Mouse (Mus musculus) MEL (cell line): ENCODE measurements at regions not wholly inside any gene's neighbourhood (a gene's known extent, or its start where the extent isn't known, plus 50 kb on each side); places are given as distances from the start of the nearest gene placed in this dataset.
A peak's percentile ranks its signal among the peaks of the same experiment; 100 is the strongest.

Experiments
- DNase-seq: peaks from one replicate; pipeline ENCODE4 v3.0.0; 2011; ENCODE audit warnings: low read depth, low spot score
- H3K27ac ChIP-seq: 2 replicates; pipeline ENCODE4 v1.5.1; 2012; ENCODE audit warnings: low read depth, mild to moderate bottlenecking, control low read depth, low read length, moderate library complexity; ENCODE audit not compliant: control insufficient read depth
- H3K27me3 ChIP-seq, 2 experiments: fragments of 150-350 bp in 1 of 2; sonication (generic) in 1 of 2; 2 replicates each; pipeline ENCODE4 v1.6.1; 2012; ENCODE audit warnings: low read length in 2 of 2, mild to moderate bottlenecking in 2 of 2, improper control_type of control experiment in 1 of 2, moderate library complexity in 1 of 2; ENCODE audit not compliant: insufficient read depth in 2 of 2, control insufficient read depth in 1 of 2
- H3K36me3 ChIP-seq, 2 experiments: 2 replicates each; pipeline ENCODE4 v1.6.1; 2012 to 2014; ENCODE audit warnings: low read length in 2 of 2, improper control_type of control experiment in 1 of 2, inconsistent platforms in 1 of 2, mild to moderate bottlenecking in 1 of 2; ENCODE audit not compliant: insufficient read depth in 2 of 2, control insufficient read depth in 1 of 2
- H3K4me1 ChIP-seq, 2 experiments: fragments of 150-350 bp in 1 of 2; sonication (generic) in 1 of 2; 2 replicates each; pipeline ENCODE4 v1.6.1; 2012; ENCODE audit warnings: low read length in 2 of 2, improper control_type of control experiment in 1 of 2, mild to moderate bottlenecking in 1 of 2; ENCODE audit not compliant: insufficient read depth in 2 of 2, control insufficient read depth in 1 of 2
- H3K4me3 ChIP-seq, 2 experiments: fragments of 150-350 bp in 1 of 2; sonication (generic) in 1 of 2; 2 replicates each; pipeline ENCODE4 v1.5.1; 2012; ENCODE audit warnings: low read depth in 2 of 2, low read length in 2 of 2, mild to moderate bottlenecking in 2 of 2, moderate library complexity in 2 of 2, control low read depth in 1 of 2, improper control_type of control experiment in 1 of 2; ENCODE audit not compliant: control insufficient read depth in 1 of 2, insufficient read depth in 1 of 2
- H3K79me2 ChIP-seq: 2 replicates; pipeline ENCODE4 v1.6.1; 2012; ENCODE audit warnings: mild to moderate bottlenecking, low read length, moderate library complexity; ENCODE audit not compliant: control insufficient read depth, poor library complexity, insufficient read depth
- H3K9ac ChIP-seq: 2 replicates; pipeline ENCODE4 v1.6.1; 2012; ENCODE audit warnings: low read depth, mild to moderate bottlenecking, control low read depth, low read length, moderate library complexity; ENCODE audit not compliant: control insufficient read depth, poor library complexity, severe bottlenecking
- H3K9me3 ChIP-seq: fragments of 150-350 bp; sonication (generic); replicated peaks from 2 replicates; pipeline ENCODE4 v1.6.1; 2012; ENCODE audit warnings: mild to moderate bottlenecking, low read length, improper control_type of control experiment, moderate library complexity; ENCODE audit not compliant: insufficient read depth
- CHD1 ChIP-seq: IDR thresholded peaks from 2 replicates; pipeline ENCODE4 v1.6.1; 2012; ENCODE audit warnings: low read depth, mild to moderate bottlenecking, inconsistent platforms, low read length, improper control_type of control experiment
- CTCF ChIP-seq, 3 experiments: IDR thresholded peaks in 2 of 3; conservative IDR thresholded peaks in 1 of 3; 2 replicates each; pipeline ENCODE4 v1.5.1; 2011 to 2012; ENCODE audit warnings: low read length in 3 of 3, low read depth in 2 of 3, mild to moderate bottlenecking in 2 of 3, improper control_type of control experiment in 1 of 3, inconsistent platforms in 1 of 3, mixed read lengths in 1 of 3, moderate library complexity in 1 of 3; ENCODE audit not compliant: control insufficient read depth in 1 of 3, insufficient read depth in 1 of 3, poor library complexity in 1 of 3, severe bottlenecking in 1 of 3
- ELF1 ChIP-seq: IDR thresholded peaks from 2 replicates; pipeline ENCODE4 v1.6.1; 2014; ENCODE audit warnings: low read depth, mild to moderate bottlenecking, inconsistent platforms, low read length, improper control_type of control experiment, moderate library complexity
- GATA1 ChIP-seq: IDR thresholded peaks from 2 replicates; pipeline ENCODE4 v1.6.1; 2011; ENCODE audit warnings: low read depth, low read length, improper control_type of control experiment
- HCFC1 ChIP-seq: IDR thresholded peaks from 2 replicates; pipeline ENCODE4 v1.6.1; 2012; ENCODE audit warnings: low read depth, mild to moderate bottlenecking, inconsistent platforms, low read length, improper control_type of control experiment, moderate library complexity
- MYC ChIP-seq: IDR thresholded peaks from 2 replicates; pipeline ENCODE4 v1.6.1; 2011; ENCODE audit warnings: low read depth, mild to moderate bottlenecking, low read length, improper control_type of control experiment, moderate library complexity
- NRF1 ChIP-seq: IDR thresholded peaks from 2 replicates; pipeline ENCODE4 v1.6.1; 2014; ENCODE audit warnings: low read depth, mild to moderate bottlenecking, inconsistent platforms, low read length, improper control_type of control experiment, moderate library complexity; ENCODE audit not compliant: poor library complexity, insufficient read depth, severe bottlenecking
- POLR2AphosphoS5 ChIP-seq: IDR thresholded peaks from 2 replicates; pipeline ENCODE4 v1.6.1; 2012; ENCODE audit warnings: low read depth, borderline replicate concordance, mild to moderate bottlenecking, inconsistent platforms, low read length, moderate library complexity, mixed read lengths
- RAD21 ChIP-seq: IDR thresholded peaks from 2 replicates; pipeline ENCODE4 v1.6.1; 2011; ENCODE audit warnings: mild to moderate bottlenecking, low read depth, low read length, improper control_type of control experiment
- RCOR1 ChIP-seq: IDR thresholded peaks from 2 replicates; pipeline ENCODE4 v1.6.1; 2012; ENCODE audit warnings: low read depth, mild to moderate bottlenecking, inconsistent platforms, low read length, improper control_type of control experiment
- SMC3 ChIP-seq: IDR thresholded peaks from 2 replicates; pipeline ENCODE4 v1.6.1; 2011; ENCODE audit warnings: low read depth, low read length, improper control_type of control experiment
- TAL1 ChIP-seq: IDR thresholded peaks from 2 replicates; pipeline ENCODE4 v1.6.1; 2012; ENCODE audit warnings: mild to moderate bottlenecking, inconsistent platforms, low read length, moderate library complexity, mixed read lengths
- ZC3H11A ChIP-seq: IDR thresholded peaks from 2 replicates; pipeline ENCODE4 v1.6.1; 2012; ENCODE audit warnings: low read depth, mild to moderate bottlenecking, inconsistent platforms, low read length, improper control_type of control experiment
- ZKSCAN1 ChIP-seq: IDR thresholded peaks from 2 replicates; pipeline ENCODE4 v1.6.1; 2012; ENCODE audit warnings: low read depth, mild to moderate bottlenecking, inconsistent platforms, low read length, improper control_type of control experiment, moderate library complexity

GRCm38 (mm10) chr4:53919188-53919587 is 93.3 kb downstream of the Tmem38b start (continued):
- TF ChIP-seq RAD21 (peak; percentile 42), SMC3 (peak; percentile 61), ZC3H11A (0 out of 2 replicates have a peak, but pooled peaks have one; percentile 36), GATA1 (no peak), RCOR1 (no peak)
- TF ChIP-seq, all 39 proteins: peak for 5

GRCm38 (mm10) chr4:53920587-53920986 is 94.7 kb downstream of the Tmem38b start:
- H3K9ac ChIP-seq = no peak overlapping the region
- no peaks in the 10 kb centered on the region for H3K79me2 ChIP-seq
- no peaks in the 10 kb centered on the region for H3K36me3 ChIP-seq
- H3K27ac ChIP-seq = no peak overlapping the region
- DNase-seq = no peak
- TF ChIP-seq HCFC1 (no peak), ZC3H11A (no peak), POLR2AphosphoS5 (no peak)
- no peaks in the 10 kb centered on the region for H3K27me3 ChIP-seq
- H3K9me3 ChIP-seq = no peaks in the 10 kb centered on the region
- no peaks in the 10 kb centered on the region for H3K4me1 ChIP-seq
- no peak overlapping the region for H3K4me3 ChIP-seq

- TF ChIP-seq CHD1 = no peak
- no peak for TF ChIP-seq POLR2AphosphoS5
- no peak for TF ChIP-seq MYC
- no peak for TF ChIP-seq ELF1
- no peak for TF ChIP-seq GATA1
- no peak for TF ChIP-seq NRF1
- TF ChIP-seq TAL1 = no peak
- TF ChIP-seq ZKSCAN1 = no peak
- Histone ChIP-seq H3K4me3 (no peak overlapping the region), H3K36me3 (no peaks in the 10 kb centered on the region)
Observed at GRCm38 (mm10) chr4:53931068-53931467, 105.2 kb downstream of the Tmem38b start.

GRCm38 (mm10) chr4:53931499-53931898 is 105.7 kb downstream of the Tmem38b start:
- Histone ChIP-seq H3K9me3 (no peaks in the 10 kb centered on the region), H3K36me3 (no peaks in the 10 kb centered on the region), H3K27me3 (peaks cover 0 to 2% of the 10 kb centered on the region in 2 experiments; a peak in 1 of 4 replicates), H3K27ac (no peak overlapping the region), H3K4me1 (no peaks in the 10 kb centered on the region), H3K9ac (no peak overlapping the region), H3K79me2 (no peaks in the 10 kb centered on the region), H3K4me3 (no peak overlapping the region)
- TF ChIP-seq RAD21 (peak; percentile 42), ZKSCAN1 (no peak), CTCF (IDR thresholded peaks at IDR 0.05 in 2 of 3, conservative IDR thresholded peaks at IDR 0.05 in 1 of 3; ENCODE audit: control insufficient read depth in 1 of 3, insufficient read depth in 1 of 3, low read depth in 2 of 3, low read length in 3 of 3, poor library complexity in 1 of 3, severe bottlenecking in 1 of 3) (peak in 2 of 3 experiments; percentile 34 to 56; a peak in 4 of 6 replicates), SMC3 (peak; percentile 42)
- DNase-seq = peak; percentile 3

More at GRCm38 (mm10) chr4:53931068-53931467, 105.2 kb downstream of the Tmem38b start:
- no peaks in the 10 kb centered on the region for H3K9me3 ChIP-seq
- DNase-seq = no peak
- H3K79me2 ChIP-seq = no peaks in the 10 kb centered on the region
- H3K27me3 ChIP-seq = peaks cover 0 to 2% of the 10 kb centered on the region in 2 experiments; a peak in 1 of 4 replicates
- no peak overlapping the region for H3K27ac ChIP-seq
- H3K9ac ChIP-seq = no peak overlapping the region
- no peaks in the 10 kb centered on the region for H3K4me1 ChIP-seq
